Mouse (Mus musculus) heart, embryonic 12.5 days (tissue): Measurements from ENCODE around the gene Mdm2. TPM values are rescaled to one million over a fixed set of nuclear protein-coding genes. Genes with fewer than 3 reads are reported as not detected.

Experiments
- ATAC-seq: fragments of 200-750 bp; cut with Nextera tagmentation; 2 replicates; pipeline ENCODE4 v1.8.0; 2017; ENCODE audit warnings: moderate TSS enrichment, moderate library complexity; ENCODE audit not compliant: insufficient number of reproducible peaks, low FRiP score
- H3K27ac ChIP-seq: fragments of 300-500 bp; sonication (generic); 2 replicates; pipeline ENCODE4 v1.5.1; 2016; ENCODE audit warnings: mild to moderate bottlenecking, moderate library complexity; ENCODE audit not compliant: poor library complexity, severe bottlenecking
- H3K27me3 ChIP-seq: fragments of 300-500 bp; sonication (generic); replicated peaks from 2 replicates; pipeline ENCODE4 v1.6.1; 2016; ENCODE audit warnings: mild to moderate bottlenecking, moderate library complexity
- H3K36me3 ChIP-seq: fragments of 300-500 bp; sonication (generic); 2 replicates; pipeline ENCODE4 v1.6.1; 2016; ENCODE audit warnings: mild to moderate bottlenecking, moderate library complexity
- H3K4me1 ChIP-seq: fragments of 300-500 bp; sonication (generic); replicated peaks from 2 replicates; pipeline ENCODE4 v1.6.1; 2016; ENCODE audit warnings: mild to moderate bottlenecking
- H3K4me2 ChIP-seq: fragments of 300-500 bp; sonication (generic); 2 replicates; pipeline ENCODE4 v1.6.1; 2016; ENCODE audit warnings: mild to moderate bottlenecking, moderate library complexity
- H3K4me3 ChIP-seq: fragments of 300-500 bp; sonication (generic); 2 replicates; pipeline ENCODE4 v1.5.1; 2016; ENCODE audit warnings: mild to moderate bottlenecking
- H3K9ac ChIP-seq: fragments of 300-500 bp; sonication (generic); 2 replicates; pipeline ENCODE4 v1.6.1; 2016; ENCODE audit warnings: mild to moderate bottlenecking, moderate library complexity
- H3K9me3 ChIP-seq: fragments of 300-500 bp; sonication (generic); replicated peaks from 2 replicates; pipeline ENCODE4 v1.6.1; 2016; ENCODE audit warnings: mild to moderate bottlenecking, moderate library complexity
- WGBS: fragments of 180-500 bp; shearing (Covaris S2); methylation state at CpG from one replicate; pipeline ENCODE4 v1.1.7; 2016; 5-methylcytosine and 5-hydroxymethylcytosine counted together
- polyA plus RNA-seq: library from polyadenylated mRNA; unstranded; fragments of >200 nt; fragmentation: Nextera tagmentation; extraction: Ambion mirVana; gene quantifications from 2 replicates; pipeline ENCODE4 v1.2.1, GENCODE M21; 2016

Gene Mdm2
- polyA plus RNA-seq, 1 experiment from 2014 or later: 57.4 TPM

- no peak overlapping the region for H3K4me2 ChIP-seq
- no peak overlapping the region for H3K9ac ChIP-seq
- ATAC-seq: no peak
- no peaks in the 10 kb centered on the region for H3K9me3 ChIP-seq
- H3K36me3 ChIP-seq: no peaks in the 10 kb centered on the region
- peaks cover 9% of the 10 kb centered on the region; the same call in 1 of the 2 replicates for H3K27me3 ChIP-seq
- H3K4me1 ChIP-seq: peaks cover 10% of the 10 kb centered on the region; the same call in 1 of the 2 replicates
- no peak overlapping the region for H3K27ac ChIP-seq
- H3K4me3 ChIP-seq: no peak overlapping the region
- WGBS: 79% methylated on average over 5 of the region's 5 CpGs
Observed at GRCm38 (mm10) chr10:117679029-117679686, 31.4 kb downstream of the Mdm2 start.

- Histone ChIP-seq H3K9me3 (no peaks in the 10 kb centered on the region), H3K4me1 (peaks cover 10% of the 10 kb centered on the region; the same call in 1 of the 2 replicates), H3K27me3 (peaks cover 11% of the 10 kb centered on the region; the same call in 1 of the 2 replicates), H3K4me2 (no peak overlapping the region), H3K27ac (no peak overlapping the region), H3K9ac (no peak overlapping the region), H3K36me3 (no peaks in the 10 kb centered on the region), H3K4me3 (no peak overlapping the region)
- ATAC-seq: no peak
- WGBS: 49% methylated on average over 5 of the region's 5 CpGs
Observed at GRCm38 (mm10) chr10:117678357-117678756, 32.2 kb downstream of the Mdm2 start.

GRCm38 (mm10) chr10:117677494-117678236, 32.9 kb downstream of the Mdm2 start:
- Histone ChIP-seq H3K36me3 (no peaks in the 10 kb centered on the region), H3K27me3 (peaks cover 11% of the 10 kb centered on the region; the same call in 1 of the 2 replicates), H3K9ac (no peak overlapping the region), H3K4me2 (no peak overlapping the region), H3K4me1 (peaks cover 10% of the 10 kb centered on the region; the same call in 1 of the 2 replicates), H3K4me3 (no peak overlapping the region), H3K27ac (no peak overlapping the region), H3K9me3 (no peaks in the 10 kb centered on the region)
- WGBS: 66% methylated on average over 13 of the region's 13 CpGs
- no peak for ATAC-seq

- H3K4me2 ChIP-seq: peak overlapping the region; percentile 64
- no peak for ATAC-seq
- peak overlapping the region; percentile 33 for H3K4me3 ChIP-seq
- H3K9ac ChIP-seq: 0 out of 2 replicates have a peak overlapping the region, but pooled peaks have one; percentile 1
- H3K27me3 ChIP-seq: peaks cover 11% of the 10 kb centered on the region; the same call in 1 of the 2 replicates
- no peaks in the 10 kb centered on the region for H3K36me3 ChIP-seq
- H3K4me1 ChIP-seq: peaks cover 10% of the 10 kb centered on the region; the same call in 1 of the 2 replicates
- WGBS: 20% methylated on average over 17 of the region's 17 CpGs
- H3K9me3 ChIP-seq: no peaks in the 10 kb centered on the region
- H3K27ac ChIP-seq: no peak overlapping the region
Observed at GRCm38 (mm10) chr10:117676644-117677313, 33.8 kb downstream of the Mdm2 start.

GRCm38 (mm10) chr10:117676036-117676643, 34.4 kb downstream of the Mdm2 start:
- Histone ChIP-seq H3K27ac (no peak overlapping the region), H3K4me2 (peak overlapping the region; percentile 64), H3K4me3 (peak overlapping the region; percentile 33), H3K4me1 (peaks cover 10% of the 10 kb centered on the region; the same call in 1 of the 2 replicates), H3K36me3 (no peaks in the 10 kb centered on the region), H3K27me3 (peaks cover 9% of the 10 kb centered on the region; the same call in 1 of the 2 replicates), H3K9me3 (no peaks in the 10 kb centered on the region), H3K9ac (peak overlapping the region; percentile 25; the same call in 1 of the 2 replicates)
- no peak for ATAC-seq
- WGBS: 27% methylated on average over 19 of the region's 19 CpGs

GRCm38 (mm10) chr10:117675096-117676035, 35.2 kb downstream of the Mdm2 start:
- WGBS: 35% methylated on average over 20 of the region's 20 CpGs
- H3K27ac ChIP-seq: no peak overlapping the region
- peak overlapping the region; percentile 25; the same call in 1 of the 2 replicates for H3K9ac ChIP-seq
- H3K4me2 ChIP-seq: peak overlapping the region; percentile 64
- H3K27me3 ChIP-seq: peaks cover 6% of the 10 kb centered on the region; the same call in 1 of the 2 replicates
- no peaks in the 10 kb centered on the region for H3K9me3 ChIP-seq
- H3K4me1 ChIP-seq: peaks cover 10% of the 10 kb centered on the region; the same call in 1 of the 2 replicates
- peak overlapping the region; percentile 33 for H3K4me3 ChIP-seq
- H3K36me3 ChIP-seq: no peaks in the 10 kb centered on the region
- peak; percentile 72 for ATAC-seq

- no peak overlapping the region for H3K9ac ChIP-seq
- H3K27me3 ChIP-seq: peaks cover 6% of the 10 kb centered on the region; the same call in 1 of the 2 replicates
- H3K4me3 ChIP-seq: no peak overlapping the region
- H3K36me3 ChIP-seq: no peaks in the 10 kb centered on the region
- H3K27ac ChIP-seq: no peak overlapping the region
- peaks cover 10% of the 10 kb centered on the region; the same call in 1 of the 2 replicates for H3K4me1 ChIP-seq
- whole genome bisulfite sequencing: 74% methylated on average over 3 of the region's 3 CpGs
- ATAC-seq: no peak
- no peak overlapping the region for H3K4me2 ChIP-seq
- no peaks in the 10 kb centered on the region for H3K9me3 ChIP-seq
Observed at GRCm38 (mm10) chr10:117674359-117675019, 36.1 kb downstream of the Mdm2 start.

GRCm38 (mm10) chr10:117673913-117674312, 36.6 kb downstream of the Mdm2 start:
- H3K4me2 ChIP-seq: no peak overlapping the region
- H3K4me1 ChIP-seq: peaks cover 10% of the 10 kb centered on the region; the same call in 1 of the 2 replicates
- no peak overlapping the region for H3K4me3 ChIP-seq
- H3K36me3 ChIP-seq: no peaks in the 10 kb centered on the region
- H3K27ac ChIP-seq: no peak overlapping the region
- peaks cover 6% of the 10 kb centered on the region; the same call in 1 of the 2 replicates for H3K27me3 ChIP-seq
- WGBS: 78% methylated on average over 1 of the region's 1 CpGs
- no peak overlapping the region for H3K9ac ChIP-seq
- H3K9me3 ChIP-seq: no peaks in the 10 kb centered on the region
- no peak for ATAC-seq

- H3K9me3 ChIP-seq: no peaks in the 10 kb centered on the region
- H3K9ac ChIP-seq: no peak overlapping the region
- 0 out of 2 replicates have a peak, but pooled peaks have one; percentile 51 for ATAC-seq
- no peak overlapping the region for H3K4me2 ChIP-seq
- no peaks in the 10 kb centered on the region for H3K36me3 ChIP-seq
- no peak overlapping the region for H3K27ac ChIP-seq
- H3K4me1 ChIP-seq: peaks cover 10% of the 10 kb centered on the region; the same call in 1 of the 2 replicates
- H3K4me3 ChIP-seq: no peak overlapping the region
- WGBS: 48% methylated on average over 7 of the region's 7 CpGs
- peaks cover 4% of the 10 kb centered on the region; the same call in 1 of the 2 replicates for H3K27me3 ChIP-seq
Observed at GRCm38 (mm10) chr10:117672693-117673092, 37.9 kb downstream of the Mdm2 start.
